Mouse (Mus musculus) G1E (cell line): ENCODE data around the gene Spry1.

Source experiments
- CTCF ChIP-seq: IDR thresholded peaks from 2 replicates; pipeline ENCODE4 v1.5.1; 2012; ENCODE audit warnings: low read depth, low read length, inconsistent platforms, mixed read lengths
- GATA1 ChIP-seq: IDR thresholded peaks from 2 replicates; pipeline ENCODE4 v1.6.1; 2012; ENCODE audit warnings: borderline replicate concordance, low read length, inconsistent platforms, mixed read lengths
- GATA2 ChIP-seq: IDR thresholded peaks from 2 replicates; pipeline ENCODE4 v1.6.1; 2012; ENCODE audit warnings: low read depth, low read length, inconsistent platforms, borderline replicate concordance
- POLR2AphosphoS5 ChIP-seq: IDR thresholded peaks from 2 replicates; pipeline ENCODE4 v1.6.1; 2012; ENCODE audit warnings: low read depth, low read length, inconsistent platforms; ENCODE audit not compliant: insufficient replicate concordance
- TAL1 ChIP-seq: conservative IDR thresholded peaks from 2 replicates; pipeline ENCODE4 v1.6.1; 2012; ENCODE audit warnings: low read depth, low read length, inconsistent platforms, mixed read lengths

GRCm38 (mm10) chr3:37608926-37609325, 30.8 kb upstream of the Spry1 start:
- TF ChIP-seq GATA1 (no peak), CTCF (no peak), POLR2AphosphoS5 (no peak), GATA2 (no peak), TAL1 (no peak)
